Mouse (Mus musculus) bone marrow, adult 2 months (tissue): ENCODE data around the gene Gm29666.

Source experiments
- CTCF ChIP-seq: fragments of 200-500 bp; IDR thresholded peaks from 2 replicates; pipeline ENCODE4 v1.5.1; 2011; ENCODE audit warnings: low read length, control low read depth; ENCODE audit not compliant: control insufficient read depth, insufficient read depth
- POLR2A ChIP-seq: fragments of 200-500 bp; IDR thresholded peaks from 2 replicates; pipeline ENCODE4 v1.6.1; 2011; ENCODE audit warnings: low read depth, mild to moderate bottlenecking, control low read depth, low read length, borderline replicate concordance; ENCODE audit not compliant: control insufficient read depth

DNA sequence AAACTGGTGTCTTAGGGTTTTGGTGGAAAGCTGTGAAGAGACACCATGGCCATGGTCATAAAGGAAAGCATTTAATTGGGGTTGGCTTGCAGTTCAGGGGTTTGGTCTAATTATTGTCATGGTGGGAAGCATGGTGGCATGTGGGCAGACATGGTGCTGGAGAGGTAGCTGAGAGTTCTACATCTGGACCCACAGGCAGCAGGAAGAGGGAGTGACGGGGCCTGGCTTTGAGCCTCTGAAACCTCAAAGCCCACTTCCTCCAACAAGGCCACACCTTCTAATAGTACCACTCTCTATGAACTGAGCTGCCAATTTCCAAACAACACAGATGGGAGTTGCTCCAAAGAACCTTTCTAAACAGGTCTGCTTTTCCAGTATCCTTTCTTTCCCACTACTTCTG, 23.2 kb downstream of the Gm29666 start:
- TF ChIP-seq CTCF: no peak
- no peak for TF ChIP-seq POLR2A
